Mouse (Mus musculus) R1 (cell line): ENCODE results near the gene Usp47.
"Not testable (repeated sequence)": the region's sequence is repeated elsewhere in the genome, so short reads cannot be mapped to it uniquely, and the experiment has no call there.

Experiments used
- DNase-seq: peaks from one replicate; pipeline ENCODE4 v3.0.0-alpha.2; 2018; ENCODE audit warnings: low read depth, low spot score

Usp47 gene

GRCm38 (mm10) chr7:112036636-112037035 is 13.3 kb downstream of the Usp47 start:
- no peak for DNase-seq

DNA sequence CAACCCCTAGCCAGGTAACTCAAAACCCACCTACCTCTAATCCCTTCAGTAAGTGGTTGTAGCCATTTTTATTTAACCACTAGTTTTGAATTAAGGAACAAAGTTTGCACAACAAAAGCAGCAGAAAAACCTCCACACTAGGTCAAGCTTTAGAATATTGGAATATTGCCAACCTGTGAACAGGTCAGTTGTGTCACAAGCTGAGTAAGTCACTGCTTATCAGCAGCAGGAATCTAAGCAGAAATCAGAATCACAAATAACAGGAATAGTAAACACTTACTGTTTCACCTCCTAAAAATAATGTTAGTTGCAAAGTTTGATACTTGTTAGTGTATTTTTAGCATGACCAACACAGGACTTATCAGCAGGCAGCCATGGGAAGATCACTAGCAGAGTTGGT is 17.0 kb downstream of the Usp47 start:
- peak; percentile 10 for DNase-seq

DNA sequence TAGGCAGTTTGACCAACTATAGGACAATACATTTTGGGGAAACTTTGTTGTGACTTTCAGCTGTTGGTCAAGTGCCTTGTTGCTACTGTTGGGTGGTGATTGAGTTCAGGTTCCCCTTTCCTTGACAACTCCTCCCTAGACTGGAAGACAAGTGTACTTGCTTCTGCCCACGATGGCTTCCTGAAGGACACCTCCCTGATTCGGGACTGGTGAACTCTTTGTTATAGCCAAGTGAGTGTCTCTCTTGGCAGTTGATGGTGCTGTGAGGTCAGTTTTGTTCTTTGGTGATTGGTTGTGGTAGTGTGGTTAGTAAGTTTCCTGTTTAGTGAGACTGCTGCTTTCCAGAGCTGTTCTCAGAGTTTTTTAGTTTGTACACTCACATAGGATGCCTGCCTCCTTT is 19.5 kb downstream of the Usp47 start:
- DNase-seq, result no peak

DNA sequence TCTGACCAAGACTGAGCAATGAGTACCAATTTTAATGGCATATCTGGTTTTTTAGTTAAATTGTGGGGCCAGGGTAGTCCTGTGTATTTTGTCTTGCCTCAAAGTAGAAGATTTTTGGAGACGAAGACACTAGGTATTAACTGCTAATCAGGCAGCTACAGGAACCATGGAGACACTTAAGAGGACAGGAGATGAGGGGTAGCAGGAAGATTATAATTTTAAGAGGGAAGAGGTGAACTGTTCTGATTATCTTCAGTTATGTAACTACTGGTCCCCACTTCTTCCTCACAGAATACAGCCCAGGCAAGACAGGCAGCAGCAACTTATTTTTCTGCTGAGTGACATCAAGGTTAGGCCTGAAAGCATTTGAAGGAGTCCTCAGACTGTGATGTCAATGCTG is 21.9 kb downstream of the Usp47 start:
- no peak for DNase-seq

DNA sequence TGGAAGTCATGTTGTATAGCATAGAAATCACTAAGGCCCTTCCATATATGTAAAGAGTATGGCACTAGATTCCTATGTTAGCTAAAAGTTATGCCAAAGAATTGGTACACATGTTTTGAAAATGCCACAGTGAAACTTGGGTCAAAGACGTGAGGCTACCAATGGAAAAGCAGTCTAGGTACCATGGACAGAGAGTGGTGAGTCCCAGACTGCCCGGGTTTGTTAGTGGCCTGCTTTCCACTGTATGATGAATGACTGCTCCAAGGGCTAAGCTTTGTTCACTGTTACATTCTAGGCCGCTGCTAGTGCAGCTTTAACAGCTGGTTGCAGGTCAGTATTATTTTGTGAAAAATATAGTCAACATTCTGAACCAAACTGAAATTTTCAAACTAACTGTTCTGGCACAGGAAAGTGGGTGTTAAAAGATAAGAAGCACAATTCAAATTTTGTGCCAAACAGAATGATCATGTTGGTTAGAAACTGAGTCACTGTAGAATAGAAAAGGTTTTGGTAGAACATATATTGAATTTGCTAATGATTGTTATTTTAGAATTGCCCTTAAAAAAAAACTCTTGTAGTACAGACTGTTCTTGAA is 22.6 kb downstream of the Usp47 start:
- DNase-seq, result peak; percentile 10

DNA sequence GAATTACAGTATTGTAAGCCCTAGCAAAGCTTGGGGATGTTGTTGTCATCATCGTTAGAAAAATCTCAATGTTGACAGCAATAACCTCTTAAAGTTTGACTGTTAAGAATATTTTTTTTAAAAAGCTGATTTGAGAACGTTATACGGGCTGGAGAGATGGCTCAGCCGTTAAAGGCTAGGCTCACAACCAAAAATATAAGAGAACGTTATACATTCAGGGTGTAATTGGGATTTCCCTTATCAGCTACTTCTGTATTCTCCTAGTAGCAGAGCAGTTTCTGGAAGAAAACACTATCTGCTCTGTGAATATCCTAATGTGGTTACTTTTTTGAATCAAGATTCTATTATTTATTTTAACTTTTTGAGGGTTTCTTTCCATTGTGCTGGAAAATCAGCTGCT is 25.3 kb downstream of the Usp47 start:
- DNase-seq, result no peak

GRCm38 (mm10) chr7:112053667-112054066 is 30.4 kb downstream of the Usp47 start:
- DNase-seq, result no peak

DNA sequence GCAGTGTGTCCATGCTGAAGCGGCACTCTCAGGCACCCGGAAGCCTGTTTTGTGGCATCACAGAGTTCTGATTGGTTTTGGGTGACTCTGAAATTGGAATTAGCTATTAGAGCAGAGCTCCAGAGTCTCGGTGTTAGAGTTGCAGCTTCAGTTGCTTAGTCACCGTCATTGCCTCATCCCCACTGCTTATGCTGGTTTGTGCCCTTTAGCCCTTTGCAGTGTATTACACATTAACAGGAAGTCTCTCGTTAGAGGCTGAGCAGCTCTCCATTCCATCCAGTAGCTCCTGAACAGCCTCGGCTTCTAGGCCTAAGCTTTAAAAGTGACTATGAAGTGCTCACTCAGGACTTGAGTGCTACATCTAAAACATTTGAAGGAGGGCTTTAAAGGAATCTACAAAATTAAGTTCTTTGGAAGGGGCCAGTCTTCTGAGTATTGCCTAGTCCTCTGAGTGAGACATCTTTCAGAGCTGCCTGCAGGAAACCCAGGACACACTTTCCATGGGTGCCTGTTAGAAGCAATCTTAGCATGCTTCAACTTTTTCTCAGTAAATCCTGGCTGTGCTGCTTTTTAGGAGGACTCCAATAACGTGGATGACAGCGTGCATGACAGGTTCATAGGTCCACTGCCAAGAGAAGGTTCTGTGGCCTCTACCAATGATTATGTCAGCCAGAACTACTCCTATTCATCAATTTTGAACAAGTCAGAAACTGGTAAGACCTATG is 32.8 kb downstream of the Usp47 start:
- no peak for DNase-seq

GRCm38 (mm10) chr7:112074868-112075267 is 51.6 kb downstream of the Usp47 start:
- DNase-seq, result no peak

- no peak for DNase-seq
Observed at GRCm38 (mm10) chr7:112082636-112083035, 59.3 kb downstream of the Usp47 start.

- DNase-seq, result no peak
Observed at GRCm38 (mm10) chr7:112084222-112084621, 60.9 kb downstream of the Usp47 start.

DNA sequence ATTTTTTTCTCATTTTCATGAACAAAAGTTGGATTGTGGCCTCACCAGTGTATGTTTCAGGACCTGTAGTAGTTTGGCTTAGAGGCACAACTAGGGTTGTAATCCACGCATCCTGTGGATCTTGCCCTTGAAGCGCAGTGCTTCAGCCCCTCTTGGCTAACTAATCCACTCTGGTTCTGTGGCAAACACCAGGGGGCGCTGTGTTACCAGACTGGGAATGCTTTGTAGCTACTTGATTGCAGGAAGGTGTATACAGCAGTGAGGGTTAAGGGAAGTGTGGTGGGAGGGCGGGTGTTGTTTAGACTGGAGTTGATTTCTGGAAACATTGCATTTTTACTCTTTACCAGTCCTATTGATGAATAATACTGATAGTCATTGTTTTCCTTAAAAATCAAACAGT is 61.8 kb downstream of the Usp47 start:
- DNase-seq, result peak; percentile 85

- DNase-seq, result no peak
Observed at GRCm38 (mm10) chr7:112086186-112086585, 62.9 kb downstream of the Usp47 start.

- not testable (repeated sequence) for DNase-seq
Observed at GRCm38 (mm10) chr7:112094923-112095322, 71.6 kb downstream of the Usp47 start.

GRCm38 (mm10) chr7:112100887-112101286 is 77.6 kb downstream of the Usp47 start:
- no peak for DNase-seq

DNA sequence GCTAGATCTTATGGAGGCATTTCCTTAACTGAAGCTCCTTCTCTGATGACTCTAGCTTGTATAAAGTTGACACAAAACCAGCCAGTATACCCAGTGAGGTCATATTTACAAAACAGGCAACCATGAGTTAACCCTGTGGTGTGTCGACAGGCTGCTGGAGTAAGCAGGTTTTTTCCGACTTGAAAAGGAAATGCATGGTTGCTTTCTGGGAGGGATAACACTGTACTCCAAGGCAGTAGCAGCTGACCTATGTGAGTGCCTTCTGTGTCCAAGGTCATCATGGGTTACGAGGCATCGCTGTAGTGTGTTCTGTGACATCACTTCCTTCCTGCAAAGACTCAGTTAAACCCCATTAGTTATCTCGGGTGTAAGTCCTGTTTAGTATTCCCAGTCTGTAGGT is 79.6 kb downstream of the Usp47 start:
- DNase-seq, result no peak

DNA sequence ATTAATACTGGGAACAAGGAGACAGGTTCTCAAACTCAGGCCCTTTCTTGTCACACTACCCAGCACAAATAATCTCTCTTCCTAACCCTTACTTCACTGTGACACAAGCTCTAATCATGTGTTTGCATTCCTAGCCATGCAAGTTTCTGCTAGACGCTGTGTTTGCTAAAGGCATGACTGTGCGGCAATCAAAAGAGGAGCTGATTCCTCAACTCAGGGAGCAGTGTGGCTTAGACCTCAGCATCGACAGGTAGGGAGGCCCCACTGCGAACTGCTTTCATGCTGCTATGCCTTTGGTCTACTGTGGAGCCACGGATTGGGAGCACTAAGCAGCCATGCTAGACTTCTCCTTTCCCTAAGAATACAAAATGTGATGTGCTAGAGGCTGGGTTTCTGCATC is 80.5 kb downstream of the Usp47 start:
- DNase-seq, result no peak

GRCm38 (mm10) chr7:112108757-112109156 is 85.5 kb downstream of the Usp47 start:
- DNase-seq, result no peak

GRCm38 (mm10) chr7:112110638-112111372 is 87.5 kb downstream of the Usp47 start:
- DNase-seq, result peak; percentile 91

- DNase-seq, result no peak
Observed at GRCm38 (mm10) chr7:112117501-112117900, 94.2 kb downstream of the Usp47 start.

DNA sequence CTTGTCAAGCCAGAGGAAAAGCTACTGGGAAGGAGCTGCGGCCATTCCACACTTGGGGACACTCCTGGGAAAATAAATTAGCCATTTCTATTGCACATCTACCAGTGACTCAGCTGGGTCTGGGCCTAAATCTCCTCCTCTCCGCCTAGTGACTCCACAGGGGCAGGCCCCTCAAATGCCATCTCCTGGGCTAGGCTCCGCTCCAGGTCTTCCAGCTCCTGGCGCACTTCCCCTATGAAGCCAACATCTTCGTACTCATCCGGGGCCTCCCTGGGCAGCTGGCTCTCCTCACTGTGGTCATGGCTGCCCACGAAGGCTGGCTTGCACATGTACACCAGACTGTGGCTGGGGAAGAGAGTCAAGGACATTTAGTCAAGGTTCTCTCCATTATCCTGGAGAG is 94.8 kb downstream of the Usp47 start:
- DNase-seq, result no peak

DNA sequence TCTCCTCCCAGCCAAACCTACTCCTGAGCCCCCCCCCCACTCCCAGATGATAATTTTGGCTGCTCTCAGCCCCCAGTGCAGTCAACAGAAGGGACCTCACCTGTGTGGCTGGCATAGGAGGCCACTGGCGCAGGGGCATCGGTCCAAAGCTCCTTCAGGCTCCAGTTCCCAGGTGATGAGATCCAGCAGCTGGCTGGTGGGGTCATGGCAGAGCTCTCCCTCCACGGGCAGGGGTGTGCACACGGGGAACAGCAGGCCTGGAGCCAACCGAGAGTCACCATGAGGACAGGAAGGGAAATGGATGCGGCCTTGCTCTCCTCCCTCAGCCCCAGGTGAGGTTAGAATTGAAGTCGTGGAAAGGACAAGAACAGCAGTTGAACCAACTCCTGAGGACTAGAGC is 95.9 kb downstream of the Usp47 start:
- no peak for DNase-seq
